Mouse (Mus musculus) c-Kit-negative CD71-positive TER-119-positive erythroid progenitor cells, embryonic 14.5 days (primary cell): ENCODE results near the gene Syt14.

Experiments
- DNase-seq: peaks from one replicate; pipeline ENCODE4 v3.0.0-alpha.2; 2013; ENCODE audit warnings: low read depth, low spot score

The Syt14 gene

DNA sequence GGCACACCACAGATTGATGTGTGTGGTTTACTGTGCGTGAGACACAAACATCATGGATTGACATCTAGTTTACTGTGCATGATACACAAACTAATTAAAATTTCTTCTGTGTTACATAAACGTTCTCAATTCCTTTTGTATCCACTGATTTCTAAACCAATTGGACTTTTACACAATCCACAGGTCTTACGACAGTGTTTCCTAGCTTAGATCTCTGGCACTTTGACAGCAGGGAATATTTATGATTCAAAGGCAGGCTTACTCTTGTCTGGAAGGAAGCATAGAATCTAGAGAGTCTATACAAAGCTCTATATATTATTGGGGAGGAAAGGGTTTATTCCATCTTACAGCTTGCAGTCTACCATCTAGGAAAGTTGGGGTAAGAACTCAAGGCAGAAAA lies 171.1 kb downstream of the Syt14 start:
- DNase-seq, result no peak

DNA sequence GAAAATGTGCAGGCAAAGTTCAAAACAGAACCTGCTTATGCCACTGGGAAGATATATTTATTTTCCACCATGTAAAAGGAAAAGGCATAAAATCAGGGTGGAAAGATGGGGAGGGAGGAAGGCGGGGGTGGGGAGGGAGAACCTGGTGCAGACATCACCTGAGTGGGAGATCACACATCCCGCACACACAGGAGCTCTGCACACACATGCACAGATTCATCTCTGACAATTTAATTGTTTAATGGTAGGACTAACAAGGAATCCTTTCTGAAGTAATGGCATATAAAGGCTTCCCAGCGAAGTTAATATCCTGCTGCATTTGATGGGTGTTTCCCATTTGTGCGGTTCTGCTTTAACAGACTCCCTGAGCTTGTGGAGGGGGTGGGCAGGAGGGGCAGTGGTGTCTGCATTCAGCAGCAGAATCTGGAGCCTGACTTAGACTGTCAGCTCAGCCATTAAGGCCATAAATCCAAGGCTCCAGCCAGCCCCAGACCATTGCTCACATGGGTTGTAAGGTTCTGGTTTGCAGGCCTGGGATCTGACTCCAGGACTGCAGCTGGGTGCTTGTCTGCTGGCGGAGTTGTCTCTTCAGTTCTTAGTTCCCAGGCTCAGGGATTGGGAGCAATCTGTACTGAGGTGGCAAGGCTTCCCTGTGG lies 174.1 kb downstream of the Syt14 start:
- no peak for DNase-seq

DNA sequence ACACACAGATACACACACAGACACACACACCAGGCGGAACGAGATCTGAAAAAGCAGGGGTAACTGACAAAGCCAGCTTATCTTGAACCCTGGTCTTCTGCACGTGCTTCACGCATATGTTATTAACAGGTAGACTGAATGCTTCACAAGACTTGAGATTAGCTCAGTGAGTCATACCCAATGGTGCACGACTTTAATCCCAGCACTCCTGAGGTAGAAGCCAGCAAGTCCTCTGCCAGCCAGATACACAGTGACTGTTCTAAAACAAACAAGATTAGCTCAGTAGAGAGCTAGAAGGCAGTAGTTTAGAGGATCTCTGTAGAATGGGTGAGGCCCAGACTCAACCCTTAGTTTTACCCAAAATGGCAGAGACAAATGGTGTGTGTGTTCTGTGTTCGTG lies 175.3 kb downstream of the Syt14 start:
- no peak for DNase-seq

- no peak for DNase-seq
Measured at GRCm38 (mm10) chr1:192857582-192857981, 178.0 kb downstream of the Syt14 start.

DNA sequence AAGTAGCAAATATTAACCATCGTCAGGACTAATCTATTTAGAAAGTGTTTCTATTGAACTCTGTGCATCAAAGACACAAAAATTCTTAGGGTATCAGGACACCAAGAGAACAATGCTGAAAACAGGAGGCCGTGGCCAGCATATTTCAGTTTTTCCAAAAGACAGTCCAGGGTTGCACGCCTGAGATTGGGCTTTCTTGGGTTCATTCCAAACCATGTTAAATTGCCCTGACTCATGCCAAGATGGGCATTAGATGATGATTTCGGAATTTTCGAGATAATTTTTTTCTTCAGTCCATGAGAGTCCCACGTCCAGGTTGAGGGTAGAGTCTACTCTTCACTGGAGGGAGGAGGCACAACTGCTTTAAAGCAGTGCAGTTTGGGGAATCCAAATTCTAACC lies 178.6 kb downstream of the Syt14 start:
- no peak for DNase-seq

DNA sequence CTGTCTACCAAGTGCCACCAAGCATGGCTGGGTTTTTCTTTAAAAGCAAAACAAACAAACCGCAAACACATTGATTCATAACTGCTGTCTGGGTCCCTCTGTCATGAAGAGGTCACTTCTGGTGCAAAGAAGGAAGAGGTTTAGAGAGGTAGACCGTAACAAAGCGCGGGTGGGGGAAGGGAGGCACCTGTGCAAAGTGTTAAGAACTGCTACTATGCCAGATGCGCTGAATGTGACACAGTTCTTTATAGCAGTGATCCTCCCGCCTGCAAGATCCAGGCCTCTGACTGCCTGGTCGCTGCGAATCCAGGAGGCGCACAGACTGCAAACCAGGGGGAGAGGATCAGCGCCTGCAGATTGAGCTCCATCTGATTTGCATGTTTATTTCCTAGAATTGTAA lies 179.2 kb downstream of the Syt14 start:
- no peak for DNase-seq

DNA sequence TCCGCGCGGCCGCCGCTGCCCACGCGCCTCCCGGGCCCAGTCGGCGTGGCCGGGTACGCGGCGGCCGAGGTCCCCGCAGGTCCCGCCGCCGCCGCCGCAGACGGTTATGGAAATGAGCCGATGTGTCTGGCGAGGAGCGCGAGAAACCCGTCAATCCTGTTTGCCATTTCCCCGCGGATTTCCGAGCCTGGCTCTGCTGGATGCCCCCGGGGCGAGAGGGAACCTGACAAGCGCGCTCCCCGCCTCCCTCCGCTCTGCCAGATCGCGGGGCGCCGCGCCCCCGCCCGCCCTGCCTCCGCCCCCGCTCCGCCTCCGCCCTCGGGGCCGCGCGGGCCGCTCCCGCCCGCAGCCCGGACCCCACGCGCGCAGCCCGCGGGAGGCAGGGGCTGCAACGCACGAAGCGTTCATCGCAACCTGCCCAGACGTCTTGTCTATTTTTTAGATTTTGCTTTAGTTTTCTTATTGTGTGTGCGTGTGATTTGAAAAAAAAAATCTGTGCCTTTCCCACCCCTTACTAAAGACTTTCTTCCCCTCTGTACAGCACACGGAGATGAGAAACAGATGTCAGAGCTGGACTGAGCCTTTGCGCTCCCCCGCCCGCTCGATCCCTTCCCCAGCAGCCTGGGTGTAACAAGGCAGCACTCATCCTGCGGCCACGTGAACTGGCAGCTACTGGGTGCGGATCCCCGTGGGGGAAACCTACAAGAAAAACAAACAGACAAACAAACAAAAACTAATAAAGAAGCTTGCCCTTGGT lies 179.9 kb downstream of the Syt14 start, which contains the start of gene Sertad4:
TSS of gene Sertad4 (minus strand) at position 283 of the 757 bp plus-strand sequence.
- no peak for DNase-seq

- DNase-seq, result no peak
Measured at GRCm38 (mm10) chr1:192854819-192855271, 180.7 kb downstream of the Syt14 start.

DNA sequence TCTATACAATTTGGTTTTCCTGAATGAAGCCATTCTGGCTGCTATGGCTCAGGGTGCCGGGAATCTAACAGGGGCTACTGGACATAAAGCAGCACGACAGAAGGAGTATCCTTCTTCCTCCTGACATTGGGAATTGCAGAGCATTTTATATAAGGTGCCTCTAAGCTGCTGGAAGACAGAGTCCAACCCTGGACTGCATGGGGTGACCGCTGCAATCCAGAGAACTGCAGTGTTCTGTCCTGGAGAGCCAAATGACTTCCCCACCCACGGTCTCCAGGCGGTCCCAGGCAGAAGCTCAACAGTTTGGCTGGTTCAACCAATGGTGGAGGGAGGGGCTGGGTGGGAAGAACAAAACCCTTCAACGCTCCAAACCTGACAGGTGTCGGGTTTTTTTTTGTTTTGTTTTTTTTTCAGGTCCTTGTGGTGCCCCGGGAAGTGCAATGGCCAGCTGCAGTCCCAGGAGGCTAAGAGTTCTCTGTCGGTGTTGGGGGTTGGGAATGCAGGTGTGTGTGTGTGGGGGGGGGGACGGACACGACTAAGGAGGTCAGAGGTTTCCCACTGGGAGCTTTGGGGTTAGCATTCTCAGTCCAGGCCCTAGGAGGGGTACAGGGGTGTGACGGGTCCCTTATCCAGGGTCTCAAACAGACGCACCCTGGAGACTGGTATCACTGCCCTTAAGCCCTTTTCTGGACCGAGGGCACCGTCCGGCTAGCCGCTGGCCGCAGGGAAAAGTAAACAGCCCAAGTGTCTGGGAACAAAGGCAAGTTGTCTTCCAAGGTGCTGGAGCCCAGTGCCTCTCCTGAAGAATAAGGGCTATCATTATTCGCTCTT lies 181.4 kb downstream of the Syt14 start:
- no peak for DNase-seq

- no peak for DNase-seq
Measured at GRCm38 (mm10) chr1:192853429-192853828, 182.1 kb downstream of the Syt14 start.

DNA sequence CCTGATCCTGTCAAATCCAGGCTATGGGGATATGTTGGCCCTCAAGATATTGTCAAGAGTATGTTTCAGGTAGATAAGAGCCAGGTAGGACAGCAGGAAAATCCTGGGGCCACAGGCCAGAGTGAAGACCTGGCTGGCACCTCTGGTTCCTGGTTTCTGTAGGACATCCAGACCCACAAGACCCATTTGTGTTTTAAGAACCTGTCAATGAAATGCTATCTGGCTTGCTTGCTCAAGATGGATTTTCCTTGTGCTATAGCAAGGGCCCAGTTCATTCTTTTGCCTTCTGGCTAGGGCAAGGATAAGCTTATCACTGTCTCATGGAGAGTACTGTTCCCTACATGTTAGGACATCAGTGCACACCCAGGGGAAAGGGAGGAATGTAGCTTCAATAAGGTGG lies 183.5 kb downstream of the Syt14 start:
- DNase-seq, result no peak

- DNase-seq, result no peak
Measured at GRCm38 (mm10) chr1:192851640-192852039, 183.9 kb downstream of the Syt14 start.

- no peak for DNase-seq
Measured at GRCm38 (mm10) chr1:192851126-192851525, 184.4 kb downstream of the Syt14 start.

DNA sequence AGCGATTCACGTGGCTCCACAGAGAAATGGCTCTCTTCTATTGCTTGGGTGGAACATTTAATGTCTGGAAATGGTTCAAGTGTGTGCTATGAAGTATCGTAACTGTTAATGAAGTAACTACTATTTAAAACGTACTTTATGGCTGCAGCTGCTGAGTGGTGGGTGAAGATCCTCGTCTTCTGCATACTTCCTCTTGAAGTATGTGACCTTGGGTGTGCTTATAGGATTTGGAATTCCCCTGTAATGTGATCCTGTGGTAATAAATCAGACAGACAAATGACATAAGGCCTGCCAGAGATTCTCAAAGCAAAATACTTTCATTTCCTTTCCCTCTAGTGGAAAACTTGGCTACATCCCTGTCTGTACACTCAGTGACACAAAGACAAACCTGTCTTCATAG lies 186.0 kb downstream of the Syt14 start:
- no peak for DNase-seq

DNA sequence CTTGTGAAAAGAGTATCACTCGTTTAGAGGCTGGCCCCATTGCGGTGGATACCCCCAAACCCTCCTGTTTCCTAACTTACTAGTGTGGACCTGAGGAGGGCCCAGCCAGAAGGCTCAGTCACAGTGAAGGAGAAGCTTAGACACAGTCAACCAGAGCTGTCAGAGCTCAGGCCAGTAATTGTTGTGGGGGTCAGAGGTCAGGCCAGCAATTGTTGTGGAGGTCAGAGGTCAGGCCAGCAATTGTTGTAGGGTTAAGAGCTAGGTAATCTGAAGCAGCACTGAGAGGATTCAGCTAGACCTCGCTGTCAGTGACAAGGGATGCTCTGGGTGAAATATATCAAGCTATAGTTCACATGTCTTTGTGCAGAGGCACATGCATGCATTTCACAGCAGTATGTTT lies 188.3 kb downstream of the Syt14 start:
- DNase-seq, result no peak
